Comparison of ENCODE assay signal across 18 mouse cellular contexts in the genomic region with DNA sequence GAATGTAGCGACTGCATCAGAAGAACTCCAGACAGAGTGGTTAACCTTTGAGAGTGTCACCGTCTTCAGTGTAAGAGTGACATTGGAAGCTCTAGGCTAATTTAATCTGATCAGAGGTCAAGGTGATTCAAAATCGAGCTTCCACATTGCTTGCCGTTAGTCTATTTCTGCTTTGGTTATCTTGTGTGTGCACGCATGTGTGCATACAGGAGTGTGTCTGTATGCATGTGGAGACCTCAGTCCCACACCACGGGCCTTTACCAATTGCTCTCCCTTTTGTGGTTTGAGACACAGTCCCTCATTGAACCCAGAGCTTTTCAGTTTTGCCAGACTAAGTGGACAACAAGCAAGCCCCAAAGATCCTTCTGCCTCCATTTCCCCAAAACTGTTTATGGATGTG.
"Had no signal": no experiment of that assay in that cellular context is flagged by ENCODE, and none has a peak within 500 bp of the region (broad histone marks: within the 10 kb centered on the region; RNA-seq: fewer than 3 reads in every experiment).

No protein-coding gene starts in this region.

- H3K4me1 ChIP-seq: midbrain, embryonic 10.5 days; neural tube, embryonic 12.5 days; stomach, embryonic 15.5 days had no signal

- H3K36me3 ChIP-seq: neural tube, embryonic 12.5 days; stomach, embryonic 15.5 days had no signal

- H3K9ac ChIP-seq: limb, embryonic 13.5 days; neural tube, embryonic 12.5 days; stomach, embryonic 15.5 days had no signal

- H3K4me3 ChIP-seq: limb, embryonic 10.5 days; limb, embryonic 13.5 days; midbrain, embryonic 10.5 days; neural tube, embryonic 12.5 days; stomach, embryonic 15.5 days had no signal

- H3K9me3 ChIP-seq: limb, embryonic 10.5 days; midbrain, embryonic 10.5 days; neural tube, embryonic 12.5 days; stomach, embryonic 15.5 days had no signal

- H3K27me3 ChIP-seq: limb, embryonic 13.5 days; neural tube, embryonic 12.5 days; stomach, embryonic 15.5 days had no signal

- H3K27ac ChIP-seq: limb, embryonic 10.5 days; limb, embryonic 13.5 days; midbrain, embryonic 10.5 days; neural tube, embryonic 12.5 days; stomach, embryonic 15.5 days had no signal

- H3K4me2 ChIP-seq: limb, embryonic 13.5 days; neural tube, embryonic 12.5 days; stomach, embryonic 15.5 days had no signal

- DNase-seq: kidney, adult 18-20 months; kidney, adult 9 months; kidney, postnatal 14 days; kidney, postnatal 4 days; lung, adult 2 months; lung, postnatal 14 days; lung, postnatal 4 days; midbrain, embryonic 14.5 days; right cerebral cortex, postnatal 14 days; right cerebral cortex, postnatal 4 days; thymus, postnatal 25 days had no signal

- ATAC-seq: inflammation-experienced regulatory T-cells, adult 6 months; intestine, embryonic 16.5 days had no signal
